Mouse (Mus musculus): Measurements from ENCODE around the gene Cdhr5. TPM values are rescaled to one million over a fixed set of nuclear protein-coding genes. Genes with fewer than 3 reads are reported as not detected.
"Not testable (repeated sequence)": the region's sequence is repeated elsewhere in the genome, so short reads cannot be mapped to it uniquely, and the experiment has no call there.

The Cdhr5 gene
- polyA plus RNA-seq, 1 experiment from 2014 or later: not detected

DNA sequence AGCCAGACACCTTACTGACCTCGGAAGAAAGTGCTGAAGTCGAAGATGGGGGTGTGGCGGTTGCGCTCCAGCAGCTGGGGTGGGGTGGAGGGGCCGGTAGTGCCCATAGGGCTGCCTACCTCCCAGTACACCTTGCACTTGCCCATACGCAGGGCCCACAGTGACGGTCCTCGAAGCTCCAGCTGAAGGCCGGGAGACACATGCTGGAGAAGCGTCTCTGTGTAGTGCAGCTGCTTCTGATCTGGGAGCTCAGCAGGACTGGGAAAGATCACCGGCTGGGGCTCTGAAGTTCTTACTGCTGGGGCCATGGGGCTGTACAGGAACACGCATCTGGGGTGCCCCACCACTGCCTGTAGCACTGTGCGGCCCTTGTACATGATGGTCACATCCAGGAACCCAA lies 12.9 kb downstream of the Cdhr5 start:
- H3K9ac ChIP-seq (replicated peaks; ENCODE audit: low read length): no peak overlapping the region
- ATAC-seq (replicated peaks; ENCODE audit: insufficient number of reproducible peaks, low FRiP score, low TSS enrichment, low read depth) (no peak), DNase-seq (ENCODE audit: low spot score) (no peak)
- 85% methylated on average over 13 of the region's 13 CpGs for WGBS
- H3K4me1 ChIP-seq (ENCODE audit: control insufficient read depth, insufficient read depth, low read length): no peaks in the 10 kb centered on the region
- H3K4me3 ChIP-seq (ENCODE audit: low read depth, low read length): no peak overlapping the region
- H3K9me3 ChIP-seq (replicated peaks; ENCODE audit: control insufficient read depth, low read length): no peaks in the 10 kb centered on the region
- H3K36me3 ChIP-seq (replicated peaks; ENCODE audit: control insufficient read depth, insufficient read depth, low read depth, low read length): peaks cover 38% of the 10 kb centered on the region
- H3K4me2 ChIP-seq (ENCODE audit: low read depth, low read length): no peak overlapping the region
- no peaks in the 10 kb centered on the region for H3K27me3 ChIP-seq (ENCODE audit: control insufficient read depth, insufficient read depth, low read length)
- no peak overlapping the region for H3K27ac ChIP-seq (replicated peaks; ENCODE audit: low read depth, low read length)

DNA sequence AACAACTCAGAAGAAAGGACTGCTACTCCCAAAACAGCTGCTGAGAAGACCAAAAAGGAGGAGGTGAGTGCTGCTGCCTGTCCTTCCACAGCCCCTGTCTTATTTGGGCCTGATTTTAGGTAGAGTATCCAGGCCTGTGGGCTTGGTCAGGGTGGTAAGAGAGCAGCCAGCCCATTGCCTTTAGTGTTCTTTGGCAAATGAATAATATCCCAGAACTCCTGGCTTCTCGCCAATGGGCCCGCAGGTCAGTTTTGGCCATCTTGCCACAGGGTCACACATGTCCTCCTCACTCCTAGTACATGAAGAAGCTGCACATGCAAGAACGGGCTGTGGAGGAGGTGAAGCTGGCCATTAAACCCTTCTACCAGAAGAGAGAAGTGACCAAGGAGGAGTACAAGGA lies 15.1 kb downstream of the Cdhr5 start:
- no peak overlapping the region for H3K9ac ChIP-seq (replicated peaks; ENCODE audit: low read length)
- no peak for ATAC-seq (replicated peaks; ENCODE audit: insufficient number of reproducible peaks, low FRiP score, low TSS enrichment, low read depth)
- H3K36me3 ChIP-seq (replicated peaks; ENCODE audit: control insufficient read depth, insufficient read depth, low read depth, low read length): peaks cover 52% of the 10 kb centered on the region
- no peaks in the 10 kb centered on the region for H3K27me3 ChIP-seq (ENCODE audit: control insufficient read depth, insufficient read depth, low read length)
- no peak overlapping the region for H3K27ac ChIP-seq (replicated peaks; ENCODE audit: low read depth, low read length)
- WGBS: 93% methylated on average over 3 of the region's 3 CpGs
- no peak overlapping the region for H3K4me3 ChIP-seq (ENCODE audit: low read depth, low read length)
- no peaks in the 10 kb centered on the region for H3K4me1 ChIP-seq (ENCODE audit: control insufficient read depth, insufficient read depth, low read length)
- H3K4me2 ChIP-seq (ENCODE audit: low read depth, low read length): no peak overlapping the region
- DNase-seq (ENCODE audit: low spot score): no peak
- H3K9me3 ChIP-seq (replicated peaks; ENCODE audit: control insufficient read depth, low read length): no peaks in the 10 kb centered on the region

DNA sequence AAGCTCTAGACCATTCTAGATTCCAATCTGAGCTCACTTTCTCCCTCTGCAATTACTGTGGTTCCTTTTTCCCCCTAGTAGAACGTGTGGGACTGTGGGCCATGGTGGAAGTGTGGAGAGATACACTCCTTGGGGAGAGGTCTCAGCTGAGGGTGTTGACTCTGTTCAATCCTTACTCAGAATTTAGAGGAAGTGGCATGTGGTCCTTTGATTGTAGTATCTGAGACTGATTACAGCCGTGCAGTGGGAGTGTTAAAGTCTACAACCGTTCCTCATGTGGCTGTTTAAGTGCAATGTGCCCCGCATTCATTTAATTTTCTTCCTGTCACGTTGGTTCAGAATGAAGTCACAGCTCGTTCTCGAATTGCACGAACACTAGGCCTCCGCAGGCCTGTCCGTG lies 20.4 kb downstream of the Cdhr5 start:
- no peak overlapping the region for H3K4me3 ChIP-seq (ENCODE audit: low read depth, low read length)
- H3K4me1 ChIP-seq (ENCODE audit: control insufficient read depth, insufficient read depth, low read length): no peaks in the 10 kb centered on the region
- DNase-seq (ENCODE audit: low spot score) (no peak), ATAC-seq (replicated peaks; ENCODE audit: insufficient number of reproducible peaks, low FRiP score, low TSS enrichment, low read depth) (no peak)
- no peak overlapping the region for H3K4me2 ChIP-seq (ENCODE audit: low read depth, low read length)
- no peaks in the 10 kb centered on the region for H3K9me3 ChIP-seq (replicated peaks; ENCODE audit: control insufficient read depth, low read length)
- no peak overlapping the region for H3K27ac ChIP-seq (replicated peaks; ENCODE audit: low read depth, low read length)
- H3K27me3 ChIP-seq (ENCODE audit: control insufficient read depth, insufficient read depth, low read length): no peaks in the 10 kb centered on the region
- peaks cover 36% of the 10 kb centered on the region for H3K36me3 ChIP-seq (replicated peaks; ENCODE audit: control insufficient read depth, insufficient read depth, low read depth, low read length)
- 93% methylated on average over 10 of the region's 10 CpGs for WGBS
- no peak overlapping the region for H3K9ac ChIP-seq (replicated peaks; ENCODE audit: low read length)

DNA sequence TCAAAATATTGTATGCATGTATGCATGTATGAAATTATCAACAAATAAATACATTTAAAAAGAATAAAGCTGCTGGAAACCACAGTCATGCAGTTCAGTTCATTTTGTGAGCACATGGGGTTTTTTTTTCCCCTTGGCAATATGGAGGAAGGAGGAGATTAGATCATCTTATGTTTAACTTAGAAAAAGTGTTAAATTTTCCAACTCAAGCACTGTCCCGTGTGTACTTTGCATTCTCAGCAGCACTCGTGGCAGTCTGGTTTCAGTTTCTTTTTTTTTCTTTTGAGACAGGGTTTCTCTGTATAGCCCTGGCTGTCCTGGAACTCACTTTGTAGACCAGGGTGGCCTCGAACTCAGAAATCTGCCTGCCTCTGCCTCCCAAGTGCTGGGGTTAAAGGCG lies 26.1 kb downstream of the Cdhr5 start:
- not testable (repeated sequence) for DNase-seq (ENCODE audit: low spot score); H3K4me2 ChIP-seq (ENCODE audit: low read depth, low read length); H3K4me1 ChIP-seq (ENCODE audit: control insufficient read depth, insufficient read depth, low read length); H3K27me3 ChIP-seq (ENCODE audit: control insufficient read depth, insufficient read depth, low read length); H3K27ac ChIP-seq (replicated peaks; ENCODE audit: low read depth, low read length); H3K4me3 ChIP-seq (ENCODE audit: low read depth, low read length); H3K9ac ChIP-seq (replicated peaks; ENCODE audit: low read length); H3K9me3 ChIP-seq (replicated peaks; ENCODE audit: control insufficient read depth, low read length); ATAC-seq (replicated peaks; ENCODE audit: insufficient number of reproducible peaks, low FRiP score, low TSS enrichment, low read depth)
- 94% methylated on average over 4 of the region's 4 CpGs for WGBS
- peaks cover 16% of the 10 kb centered on the region for H3K36me3 ChIP-seq (replicated peaks; ENCODE audit: control insufficient read depth, insufficient read depth, low read depth, low read length)

DNA sequence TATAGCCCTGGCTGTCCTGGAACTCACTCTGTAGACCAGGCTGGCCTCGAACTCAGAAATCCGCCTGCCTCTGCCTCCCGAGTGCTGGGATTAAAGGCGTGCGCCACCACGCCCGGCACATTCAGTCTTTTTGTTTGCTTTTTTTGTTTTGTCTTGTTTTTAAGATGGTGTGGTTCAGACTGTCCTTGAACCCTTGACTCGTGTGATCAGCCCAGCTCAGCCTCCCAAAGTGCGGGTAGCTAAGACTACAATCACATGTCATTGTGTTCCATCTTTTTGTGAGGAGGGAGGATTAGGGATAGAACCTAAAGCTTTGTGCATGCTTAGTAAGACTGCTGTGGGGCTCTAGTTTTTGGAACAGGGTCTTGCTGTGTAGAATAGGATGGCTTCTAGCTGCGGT lies 45.0 kb downstream of the Cdhr5 start:
- Histone ChIP-seq H3K4me2 (ENCODE audit: low read depth, low read length) (no peak overlapping the region), H3K27ac (replicated peaks; ENCODE audit: low read depth, low read length) (no peak overlapping the region), H3K4me3 (ENCODE audit: low read depth, low read length) (no peak overlapping the region), H3K36me3 (replicated peaks; ENCODE audit: control insufficient read depth, insufficient read depth, low read depth, low read length) (peaks cover 11% of the 10 kb centered on the region), H3K4me1 (ENCODE audit: control insufficient read depth, insufficient read depth, low read length) (no peaks in the 10 kb centered on the region), H3K9me3 (replicated peaks; ENCODE audit: control insufficient read depth, low read length) (no peaks in the 10 kb centered on the region), H3K27me3 (ENCODE audit: control insufficient read depth, insufficient read depth, low read length) (no peaks in the 10 kb centered on the region), H3K9ac (replicated peaks; ENCODE audit: low read length) (no peak overlapping the region)
- DNase-seq (ENCODE audit: low spot score) (no peak), ATAC-seq (replicated peaks; ENCODE audit: insufficient number of reproducible peaks, low FRiP score, low TSS enrichment, low read depth) (no peak)
- WGBS: 94% methylated on average over 8 of the region's 10 CpGs

DNA sequence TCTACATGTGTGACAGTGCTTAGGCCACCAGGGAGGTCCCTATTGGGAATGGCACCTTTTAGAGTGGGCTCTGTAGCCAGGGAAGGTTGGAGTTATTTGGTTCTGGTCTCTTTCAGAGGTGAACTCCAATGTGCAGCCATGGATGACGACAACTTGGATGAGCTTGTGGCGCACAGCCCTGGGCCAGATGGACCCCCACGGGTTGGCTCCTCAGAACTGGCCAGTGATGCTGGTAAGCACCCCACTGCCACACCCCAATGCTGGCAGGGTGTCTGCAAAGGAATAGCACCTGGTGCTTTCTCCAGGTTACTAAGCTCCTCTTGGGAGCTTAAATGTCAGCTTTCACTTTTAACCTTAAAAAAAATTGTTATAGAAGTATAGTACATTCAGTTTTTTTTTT lies 45.5 kb downstream of the Cdhr5 start:
- DNase-seq (ENCODE audit: low spot score) (no peak), ATAC-seq (replicated peaks; ENCODE audit: insufficient number of reproducible peaks, low FRiP score, low TSS enrichment, low read depth) (no peak)
- no peak overlapping the region for H3K9ac ChIP-seq (replicated peaks; ENCODE audit: low read length)
- H3K4me2 ChIP-seq (ENCODE audit: low read depth, low read length): no peak overlapping the region
- no peak overlapping the region for H3K4me3 ChIP-seq (ENCODE audit: low read depth, low read length)
- peaks cover 11% of the 10 kb centered on the region for H3K36me3 ChIP-seq (replicated peaks; ENCODE audit: control insufficient read depth, insufficient read depth, low read depth, low read length)
- no peaks in the 10 kb centered on the region for H3K9me3 ChIP-seq (replicated peaks; ENCODE audit: control insufficient read depth, low read length)
- 86% methylated on average over 3 of the region's 3 CpGs for WGBS
- no peaks in the 10 kb centered on the region for H3K4me1 ChIP-seq (ENCODE audit: control insufficient read depth, insufficient read depth, low read length)
- no peaks in the 10 kb centered on the region for H3K27me3 ChIP-seq (ENCODE audit: control insufficient read depth, insufficient read depth, low read length)
- no peak overlapping the region for H3K27ac ChIP-seq (replicated peaks; ENCODE audit: low read depth, low read length)

DNA sequence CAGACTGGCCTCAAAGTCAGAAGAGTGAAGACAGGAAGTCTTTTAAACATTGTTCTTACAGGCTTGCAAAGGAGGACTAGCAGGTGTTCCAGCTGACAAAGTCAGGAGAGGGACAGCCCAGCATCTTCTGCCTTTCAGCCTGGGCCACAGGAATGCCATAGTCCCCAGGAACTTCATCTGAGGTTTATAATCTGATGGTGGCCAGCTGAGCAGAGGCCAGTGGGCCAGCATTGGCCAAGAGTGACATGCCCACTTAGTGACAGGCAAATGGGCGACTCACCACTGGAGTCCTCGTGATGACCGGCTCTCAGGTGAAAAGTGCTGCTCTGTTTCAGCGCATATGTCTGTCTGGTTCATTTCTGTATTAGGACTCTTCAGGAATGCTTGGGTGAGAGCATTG lies 46.0 kb downstream of the Cdhr5 start:
- Histone ChIP-seq H3K4me1 (ENCODE audit: control insufficient read depth, insufficient read depth, low read length) (no peaks in the 10 kb centered on the region), H3K27me3 (ENCODE audit: control insufficient read depth, insufficient read depth, low read length) (no peaks in the 10 kb centered on the region), H3K4me2 (ENCODE audit: low read depth, low read length) (no peak overlapping the region), H3K9ac (replicated peaks; ENCODE audit: low read length) (no peak overlapping the region), H3K27ac (replicated peaks; ENCODE audit: low read depth, low read length) (no peak overlapping the region), H3K9me3 (replicated peaks; ENCODE audit: control insufficient read depth, low read length) (no peaks in the 10 kb centered on the region), H3K36me3 (replicated peaks; ENCODE audit: control insufficient read depth, insufficient read depth, low read depth, low read length) (peaks cover 11% of the 10 kb centered on the region), H3K4me3 (ENCODE audit: low read depth, low read length) (no peak overlapping the region)
- ATAC-seq (replicated peaks; ENCODE audit: insufficient number of reproducible peaks, low FRiP score, low TSS enrichment, low read depth) (no peak), DNase-seq (ENCODE audit: low spot score) (no peak)
- 94% methylated on average over 4 of the region's 4 CpGs for WGBS

DNA sequence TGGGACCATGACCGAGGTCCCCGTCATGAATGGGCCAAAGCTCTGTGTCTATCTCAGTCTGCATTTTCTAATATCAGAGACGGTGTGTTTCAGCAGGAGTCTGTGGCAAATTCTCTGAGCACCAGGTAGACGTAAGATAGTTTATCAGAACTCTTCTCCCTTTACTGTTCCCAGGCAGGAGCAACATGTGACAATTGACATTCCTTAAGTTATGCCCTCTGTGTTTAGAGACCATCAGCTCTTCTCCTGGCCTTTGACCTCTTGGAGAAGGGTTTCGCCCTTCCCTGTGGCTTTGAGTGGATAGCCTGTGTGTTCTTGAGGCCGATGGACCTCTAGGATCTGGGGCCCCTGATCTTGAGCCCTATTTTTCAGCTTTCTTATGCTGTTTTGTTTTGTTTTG lies 46.9 kb downstream of the Cdhr5 start:
- no peak for ATAC-seq (replicated peaks; ENCODE audit: insufficient number of reproducible peaks, low FRiP score, low TSS enrichment, low read depth)
- 50% methylated on average over 6 of the region's 6 CpGs for WGBS
- H3K4me2 ChIP-seq (ENCODE audit: low read depth, low read length): peak overlapping the region; percentile 89
- H3K4me3 ChIP-seq (ENCODE audit: low read depth, low read length): peak overlapping the region; percentile 100
- H3K4me1 ChIP-seq (ENCODE audit: control insufficient read depth, insufficient read depth, low read length): no peaks in the 10 kb centered on the region
- peaks cover 11% of the 10 kb centered on the region for H3K36me3 ChIP-seq (replicated peaks; ENCODE audit: control insufficient read depth, insufficient read depth, low read depth, low read length)
- H3K9me3 ChIP-seq (replicated peaks; ENCODE audit: control insufficient read depth, low read length): no peaks in the 10 kb centered on the region
- peak overlapping the region; percentile 98 for H3K9ac ChIP-seq (replicated peaks; ENCODE audit: low read length)
- H3K27me3 ChIP-seq (ENCODE audit: control insufficient read depth, insufficient read depth, low read length): no peaks in the 10 kb centered on the region
- no peak for DNase-seq (ENCODE audit: low spot score)
- H3K27ac ChIP-seq (replicated peaks; ENCODE audit: low read depth, low read length): no peak overlapping the region
